Mouse (Mus musculus) intestine, embryonic 15.5 days (tissue): ENCODE measurements around the gene Gsap. TPM values are rescaled to one million over a fixed set of nuclear protein-coding genes. Genes with fewer than 3 reads are reported as not detected.
A peak's percentile ranks its signal among the peaks of the same experiment; 100 is the strongest.

Experiments used
- ATAC-seq: fragments of 200-750 bp; cut with Nextera tagmentation; 2 replicates; pipeline ENCODE4 v1.8.0; 2017; ENCODE audit warnings: moderate TSS enrichment, moderate library complexity
- H3K27ac ChIP-seq: fragments of 300-500 bp; sonication (generic); 2 replicates; pipeline ENCODE4 v1.5.1; 2015; ENCODE audit warnings: mild to moderate bottlenecking, inconsistent platforms
- H3K27me3 ChIP-seq: fragments of 300-500 bp; sonication (generic); replicated peaks from 2 replicates; pipeline ENCODE4 v1.6.1; 2015; ENCODE audit warnings: inconsistent platforms
- H3K36me3 ChIP-seq: fragments of 300-500 bp; sonication (generic); 2 replicates; pipeline ENCODE4 v1.6.1; 2015; ENCODE audit warnings: inconsistent platforms
- H3K4me1 ChIP-seq: fragments of 300-500 bp; sonication (generic); replicated peaks from 2 replicates; pipeline ENCODE4 v1.6.1; 2015; ENCODE audit warnings: inconsistent platforms
- H3K4me2 ChIP-seq: fragments of 300-500 bp; sonication (generic); replicated peaks from 2 replicates; pipeline ENCODE4 v1.6.1; 2015; ENCODE audit warnings: mild to moderate bottlenecking, inconsistent platforms
- H3K4me3 ChIP-seq: fragments of 300-500 bp; sonication (generic); replicated peaks from 2 replicates; pipeline ENCODE4 v1.5.1; 2015; ENCODE audit warnings: inconsistent platforms
- H3K9ac ChIP-seq: fragments of 300-500 bp; sonication (generic); 2 replicates; pipeline ENCODE4 v1.6.1; 2015; ENCODE audit warnings: inconsistent platforms
- H3K9me3 ChIP-seq: fragments of 300-500 bp; sonication (generic); 2 replicates; pipeline ENCODE4 v1.6.1; 2016; ENCODE audit warnings: inconsistent platforms
- WGBS: fragments of 180-500 bp; shearing (Covaris S2); methylation state at CpG from one replicate; pipeline ENCODE4 v1.1.7; 2015; 5-methylcytosine and 5-hydroxymethylcytosine counted together
- polyA plus RNA-seq: library from polyadenylated mRNA; unstranded; fragments of >200 nt; fragmentation: Nextera tagmentation; extraction: Ambion mirVana; gene quantifications from 2 replicates; pipeline ENCODE4 v1.2.1, GENCODE M21; 2015

Gsap gene
- polyA plus RNA-seq, 1 experiment from 2014 or later, result 1.7 TPM

DNA sequence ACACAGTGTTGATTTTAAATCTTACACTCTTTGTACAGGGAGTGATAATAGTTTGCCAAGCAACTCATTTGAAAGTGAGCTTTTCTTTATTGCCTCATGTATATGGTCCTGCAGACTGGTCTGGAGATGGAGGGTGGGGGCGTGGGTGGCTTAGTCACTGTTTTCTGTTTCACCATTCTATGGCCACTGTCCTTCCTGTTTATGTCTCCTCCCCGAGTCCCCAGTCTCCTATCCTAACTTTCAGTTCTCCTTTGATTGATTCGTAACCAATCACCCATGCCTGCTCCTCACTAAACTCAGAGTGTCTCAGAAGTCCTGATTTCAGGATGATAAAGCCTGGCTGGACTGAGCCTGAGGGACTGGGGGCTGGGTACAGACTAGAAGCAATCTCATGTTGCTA is 2.4 kb downstream of the Gsap start:
- ATAC-seq, result no peak
- WGBS, result 19% methylated on average over 3 of the region's 3 CpGs

DNA sequence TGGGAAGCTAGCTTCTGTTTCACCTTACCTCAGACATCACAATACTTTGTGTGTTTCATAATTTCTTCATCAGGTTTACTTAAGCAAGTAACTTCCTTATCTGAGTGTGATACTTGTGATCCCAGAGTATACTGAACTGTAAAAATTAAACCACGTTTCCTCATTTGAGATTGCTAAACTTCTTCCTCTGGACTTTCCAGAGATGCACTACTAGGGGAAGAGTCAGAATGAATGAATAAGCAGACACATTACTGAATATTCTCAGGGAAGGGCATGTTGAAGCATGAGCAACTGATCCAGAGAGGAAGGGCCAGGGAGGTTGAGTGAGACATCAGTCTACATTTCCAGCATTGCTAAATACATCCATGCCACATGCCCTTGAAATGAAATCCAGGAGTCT is 3.0 kb downstream of the Gsap start:
- Histone ChIP-seq H3K9ac (no peak overlapping the region), H3K4me1 (0 out of 2 replicates have a peak, but pooled peaks cover 2% of the 10 kb centered on the region), H3K4me2 (no peak overlapping the region), H3K27me3 (no peaks in the 10 kb centered on the region), H3K9me3 (no peaks in the 10 kb centered on the region), H3K27ac (no peak overlapping the region), H3K4me3 (no peak overlapping the region), H3K36me3 (no peaks in the 10 kb centered on the region)
- WGBS, result 58% methylated on average over 1 of the region's 1 CpGs
- no peak for ATAC-seq

More for the DNA sequence above, 2.4 kb downstream of the Gsap start:
- H3K4me3 ChIP-seq, result no peak overlapping the region
- H3K9ac ChIP-seq, result no peak overlapping the region
- H3K9me3 ChIP-seq, result no peaks in the 10 kb centered on the region
- H3K27ac ChIP-seq, result no peak overlapping the region
- no peaks in the 10 kb centered on the region for H3K36me3 ChIP-seq
- H3K4me2 ChIP-seq, result no peak overlapping the region
- H3K4me1 ChIP-seq, result 0 out of 2 replicates have a peak, but pooled peaks cover 2% of the 10 kb centered on the region
- no peaks in the 10 kb centered on the region for H3K27me3 ChIP-seq

DNA sequence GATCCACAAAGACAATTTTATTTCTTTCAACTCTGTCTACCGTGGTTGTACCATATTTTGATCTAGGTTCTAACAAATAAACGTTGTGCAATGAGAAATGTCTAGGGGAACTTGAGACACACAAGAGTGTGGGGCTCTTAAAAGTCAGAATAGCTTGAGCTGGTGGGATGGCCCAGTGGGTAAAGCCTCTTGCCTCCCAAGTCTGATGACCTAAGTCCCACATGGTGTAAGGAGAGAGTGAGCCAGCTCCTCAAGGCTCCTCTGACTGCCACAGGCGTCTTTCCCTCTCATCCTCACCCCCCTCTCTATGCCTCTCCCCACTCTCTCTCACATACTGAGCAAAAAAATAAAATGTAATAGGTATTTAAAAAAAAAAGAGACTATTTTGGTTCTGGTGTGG is 3.4 kb downstream of the Gsap start:
- WGBS, result 78% methylated on average over 3 of the region's 3 CpGs

GRCm38 (mm10) chr5:21203504-21203903 is 17.4 kb downstream of the Gsap start:
- 68% methylated on average over 1 of the region's 1 CpGs for WGBS
- Histone ChIP-seq H3K9me3 (no peaks in the 10 kb centered on the region), H3K4me1 (no peaks in the 10 kb centered on the region), H3K36me3 (no peaks in the 10 kb centered on the region), H3K4me2 (no peak overlapping the region), H3K9ac (no peak overlapping the region), H3K4me3 (no peak overlapping the region), H3K27ac (no peak overlapping the region), H3K27me3 (no peaks in the 10 kb centered on the region)
- ATAC-seq, result no peak

More for the DNA sequence above, 3.4 kb downstream of the Gsap start:
- no peaks in the 10 kb centered on the region for H3K9me3 ChIP-seq
- no peak overlapping the region for H3K27ac ChIP-seq
- H3K4me1 ChIP-seq, result 0 out of 2 replicates have a peak, but pooled peaks cover 2% of the 10 kb centered on the region
- H3K4me3 ChIP-seq, result no peak overlapping the region
- H3K9ac ChIP-seq, result no peak overlapping the region
- no peaks in the 10 kb centered on the region for H3K36me3 ChIP-seq
- no peaks in the 10 kb centered on the region for H3K27me3 ChIP-seq
- ATAC-seq, result no peak
- no peak overlapping the region for H3K4me2 ChIP-seq

GRCm38 (mm10) chr5:21204157-21204556 is 18.1 kb downstream of the Gsap start:
- no peaks in the 10 kb centered on the region for H3K27me3 ChIP-seq
- ATAC-seq, result no peak

GRCm38 (mm10) chr5:21206014-21206413 is 20.0 kb downstream of the Gsap start:
- no peak for ATAC-seq
- H3K9ac ChIP-seq, result no peak overlapping the region
- no peaks in the 10 kb centered on the region for H3K4me1 ChIP-seq
- no peaks in the 10 kb centered on the region for H3K36me3 ChIP-seq
- H3K27me3 ChIP-seq, result no peaks in the 10 kb centered on the region
- no peak overlapping the region for H3K4me2 ChIP-seq
- 75% methylated on average over 4 of the region's 4 CpGs for WGBS
- H3K27ac ChIP-seq, result no peak overlapping the region
- H3K4me3 ChIP-seq, result no peak overlapping the region
- H3K9me3 ChIP-seq, result no peaks in the 10 kb centered on the region

More at GRCm38 (mm10) chr5:21204157-21204556, 18.1 kb downstream of the Gsap start:
- Histone ChIP-seq H3K9ac (no peak overlapping the region), H3K4me1 (no peaks in the 10 kb centered on the region), H3K27ac (no peak overlapping the region), H3K9me3 (no peaks in the 10 kb centered on the region), H3K4me2 (no peak overlapping the region), H3K36me3 (no peaks in the 10 kb centered on the region), H3K4me3 (no peak overlapping the region)
- 87% methylated on average over 3 of the region's 3 CpGs for whole genome bisulfite sequencing

DNA sequence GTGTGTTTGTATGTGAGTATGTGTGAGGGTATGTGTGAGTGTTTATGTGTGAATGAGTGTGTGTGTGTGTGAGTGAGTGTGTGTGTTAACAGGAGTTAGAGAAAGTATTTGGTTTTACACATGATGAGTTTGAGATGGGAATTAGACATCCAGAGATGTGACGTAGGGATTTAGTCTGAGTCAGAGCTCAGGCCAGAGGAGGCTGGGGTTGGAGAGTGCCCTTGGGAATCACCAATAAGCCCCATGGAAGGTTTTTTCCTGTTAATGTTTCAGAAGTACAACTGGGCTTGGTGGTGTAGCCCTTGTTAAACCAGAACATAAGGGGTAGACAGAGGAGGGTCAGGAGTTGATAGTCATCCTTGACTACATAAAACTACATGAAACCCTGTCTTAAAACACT is 25.4 kb downstream of the Gsap start:
- no peak overlapping the region for H3K9ac ChIP-seq
- no peak for ATAC-seq

GRCm38 (mm10) chr5:21212933-21213332 is 26.9 kb downstream of the Gsap start:
- H3K4me2 ChIP-seq, result no peak overlapping the region
- no peaks in the 10 kb centered on the region for H3K27me3 ChIP-seq
- H3K36me3 ChIP-seq, result no peaks in the 10 kb centered on the region
- no peaks in the 10 kb centered on the region for H3K9me3 ChIP-seq
- no peak for ATAC-seq
- 79% methylated on average over 3 of the region's 3 CpGs for WGBS
- no peak overlapping the region for H3K9ac ChIP-seq
- H3K27ac ChIP-seq, result no peak overlapping the region
- H3K4me1 ChIP-seq, result no peaks in the 10 kb centered on the region; the same call in 1 of the 2 replicates
- no peak overlapping the region for H3K4me3 ChIP-seq

More for the DNA sequence above, 25.4 kb downstream of the Gsap start:
- H3K9me3 ChIP-seq, result no peaks in the 10 kb centered on the region
- no peak overlapping the region for H3K4me2 ChIP-seq
- H3K27me3 ChIP-seq, result no peaks in the 10 kb centered on the region
- no peaks in the 10 kb centered on the region for H3K4me1 ChIP-seq
- no peaks in the 10 kb centered on the region for H3K36me3 ChIP-seq
- WGBS, result 76% methylated on average over 1 of the region's 1 CpGs
- H3K27ac ChIP-seq, result no peak overlapping the region
- no peak overlapping the region for H3K4me3 ChIP-seq

DNA sequence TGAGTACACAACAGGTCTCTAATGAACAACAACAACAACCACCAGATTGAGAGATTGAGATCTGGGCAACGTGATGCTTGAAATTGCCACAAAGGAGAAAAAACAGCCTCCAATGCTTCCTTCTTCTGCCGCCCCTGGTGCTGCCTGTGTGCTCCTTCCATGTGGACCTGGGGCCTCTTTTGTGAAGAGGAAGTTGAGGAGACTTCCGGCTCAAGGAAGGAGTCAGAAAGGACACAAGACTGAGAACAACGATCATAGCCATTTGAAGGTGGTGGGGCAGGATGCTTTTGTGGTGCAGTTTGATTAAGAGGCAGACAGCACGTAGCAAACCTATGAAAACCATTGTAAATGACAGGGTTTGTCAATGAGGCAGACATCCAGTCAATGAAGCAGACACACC is 27.7 kb downstream of the Gsap start:
- Histone ChIP-seq H3K4me2 (no peak overlapping the region), H3K4me3 (no peak overlapping the region), H3K9ac (no peak overlapping the region), H3K27me3 (no peaks in the 10 kb centered on the region), H3K9me3 (no peaks in the 10 kb centered on the region), H3K36me3 (no peaks in the 10 kb centered on the region), H3K27ac (no peak overlapping the region), H3K4me1 (no peaks in the 10 kb centered on the region; the same call in 1 of the 2 replicates)
- no peak for ATAC-seq
- WGBS, result 77% methylated on average over 5 of the region's 5 CpGs

DNA sequence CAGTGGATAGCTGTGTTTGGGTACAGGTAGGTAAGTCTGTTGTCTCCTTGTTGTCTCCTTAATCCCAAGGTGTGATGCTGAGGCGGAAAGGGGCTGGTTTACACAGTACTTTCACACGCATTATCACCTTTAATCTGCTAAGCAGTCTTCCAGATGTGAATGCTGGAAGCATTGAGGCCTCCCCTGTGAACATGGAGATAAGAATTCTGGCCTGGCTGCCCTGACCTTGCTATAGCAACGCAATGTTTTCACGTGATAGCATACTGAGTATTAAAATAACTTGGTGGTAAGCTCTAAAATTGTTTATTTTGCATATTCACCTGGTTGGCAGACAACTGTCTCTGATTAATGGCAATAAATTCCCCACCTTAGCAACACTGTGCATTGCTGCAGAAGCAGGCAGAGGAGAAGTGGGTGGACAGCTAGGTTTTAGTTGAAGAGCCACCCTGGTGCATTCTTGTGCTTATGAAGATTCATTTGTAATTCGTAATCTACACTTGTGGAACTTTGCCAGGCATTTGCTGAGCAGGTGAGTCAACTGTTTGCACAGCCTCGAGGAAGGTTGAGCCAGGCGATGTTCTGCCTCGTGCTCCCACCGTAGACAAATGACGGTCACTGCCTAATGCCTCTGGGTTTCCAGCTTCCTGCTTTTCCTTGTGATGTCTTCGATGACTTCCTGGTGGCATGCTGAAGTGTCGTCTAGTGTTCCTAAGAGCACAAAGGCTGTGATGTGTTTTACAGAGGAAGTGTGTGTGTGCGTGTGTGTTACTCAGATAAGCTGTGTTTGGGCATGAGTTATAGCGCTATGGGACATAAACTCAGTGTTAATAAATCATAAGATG is 31.6 kb downstream of the Gsap start:
- Histone ChIP-seq H3K27me3 (no peaks in the 10 kb centered on the region), H3K9ac (no peak overlapping the region), H3K4me2 (no peak overlapping the region), H3K4me1 (no peaks in the 10 kb centered on the region; the same call in 1 of the 2 replicates), H3K4me3 (no peak overlapping the region), H3K9me3 (no peaks in the 10 kb centered on the region), H3K27ac (no peak overlapping the region), H3K36me3 (no peaks in the 10 kb centered on the region)
- 63% methylated on average over 14 of the region's 14 CpGs for WGBS
- peak; percentile 49; the same call in 1 of the 2 replicates for ATAC-seq

GRCm38 (mm10) chr5:21232876-21233275 is 46.8 kb downstream of the Gsap start:
- Histone ChIP-seq H3K4me2 (no peak overlapping the region), H3K27ac (no peak overlapping the region), H3K9ac (no peak overlapping the region), H3K9me3 (no peaks in the 10 kb centered on the region), H3K4me3 (no peak overlapping the region), H3K4me1 (no peaks in the 10 kb centered on the region), H3K36me3 (no peaks in the 10 kb centered on the region), H3K27me3 (no peaks in the 10 kb centered on the region)
- no peak for ATAC-seq
- 89% methylated on average over 6 of the region's 6 CpGs for WGBS

GRCm38 (mm10) chr5:21244575-21244974 is 58.5 kb downstream of the Gsap start:
- H3K9me3 ChIP-seq, result no peaks in the 10 kb centered on the region
- no peak overlapping the region for H3K4me2 ChIP-seq
- H3K27ac ChIP-seq, result no peak overlapping the region
- no peak overlapping the region for H3K4me3 ChIP-seq
- H3K27me3 ChIP-seq, result no peaks in the 10 kb centered on the region
- no peaks in the 10 kb centered on the region; the same call in 1 of the 2 replicates for H3K4me1 ChIP-seq
- no peaks in the 10 kb centered on the region for H3K36me3 ChIP-seq
- no peak for ATAC-seq
- WGBS, result 100% methylated on average over 1 of the region's 1 CpGs
- no peak overlapping the region for H3K9ac ChIP-seq

DNA sequence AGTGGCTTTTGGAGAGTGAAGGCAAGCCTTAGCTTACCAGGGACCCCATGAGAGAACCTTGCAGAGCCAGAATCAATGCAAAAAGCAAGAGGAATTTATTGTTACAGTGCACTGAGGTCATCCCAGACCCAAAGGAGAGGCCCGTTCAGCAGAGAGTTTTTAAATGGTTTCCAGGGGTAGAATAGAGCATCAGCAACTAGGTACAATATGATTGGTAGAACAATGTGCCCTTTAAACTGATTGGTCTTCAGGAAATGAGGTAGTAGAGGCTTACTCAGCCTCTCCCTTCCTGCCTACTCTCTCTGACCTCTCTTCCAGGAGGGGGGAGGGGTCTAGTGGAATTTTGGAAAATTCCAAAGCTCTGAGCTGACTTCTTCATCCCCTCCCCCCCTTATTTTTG is 59.2 kb downstream of the Gsap start:
- Histone ChIP-seq H3K4me3 (no peak overlapping the region), H3K27ac (no peak overlapping the region), H3K9me3 (no peaks in the 10 kb centered on the region), H3K4me2 (no peak overlapping the region), H3K9ac (no peak overlapping the region), H3K4me1 (no peaks in the 10 kb centered on the region; the same call in 1 of the 2 replicates), H3K36me3 (no peaks in the 10 kb centered on the region), H3K27me3 (no peaks in the 10 kb centered on the region)
- ATAC-seq, result no peak
- WGBS, result 76% methylated on average over 1 of the region's 1 CpGs
